Mouse (Mus musculus) hindbrain, embryonic 16.5 days (tissue): Measurements from ENCODE around the gene Cst9. TPM values are rescaled to one million over a fixed set of nuclear protein-coding genes. Genes with fewer than 3 reads are reported as not detected.

Experiments used
- ATAC-seq: fragments of 200-750 bp; cut with Nextera tagmentation; 2 replicates; pipeline ENCODE4 v1.8.0; 2017; ENCODE audit warnings: moderate TSS enrichment, moderate library complexity
- H3K27ac ChIP-seq: fragments of 300-500 bp; sonication (generic); 2 replicates; pipeline ENCODE4 v1.5.1; 2014; ENCODE audit warnings: low read depth, mild to moderate bottlenecking, control low read depth, low read length, moderate library complexity
- H3K27me3 ChIP-seq: fragments of 300-500 bp; sonication (generic); replicated peaks from 2 replicates; pipeline ENCODE4 v1.6.1; 2014; ENCODE audit warnings: low read length; ENCODE audit not compliant: control insufficient read depth, insufficient read depth
- H3K36me3 ChIP-seq: fragments of 300-500 bp; sonication (generic); 2 replicates; pipeline ENCODE4 v1.6.1; 2014; ENCODE audit warnings: mild to moderate bottlenecking, low read length, moderate library complexity, mixed read lengths; ENCODE audit not compliant: control insufficient read depth, insufficient read depth
- H3K4me1 ChIP-seq: fragments of 300-500 bp; sonication (generic); 2 replicates; pipeline ENCODE4 v1.6.1; 2014; ENCODE audit warnings: low read depth, low read length; ENCODE audit not compliant: control insufficient read depth, insufficient read depth
- H3K4me2 ChIP-seq: fragments of 300-500 bp; sonication (generic); 2 replicates; pipeline ENCODE4 v1.6.1; 2014; ENCODE audit warnings: mild to moderate bottlenecking, low read length, control low read depth, moderate library complexity
- H3K4me3 ChIP-seq: fragments of 300-500 bp; sonication (generic); 2 replicates; pipeline ENCODE4 v1.5.1; 2014; ENCODE audit warnings: mild to moderate bottlenecking, low read length, control low read depth, moderate library complexity
- H3K9ac ChIP-seq: fragments of 300-500 bp; sonication (generic); 2 replicates; pipeline ENCODE4 v1.6.1; 2014; ENCODE audit warnings: low read depth, mild to moderate bottlenecking, control low read depth, low read length, moderate library complexity
- H3K9me3 ChIP-seq: fragments of 300-500 bp; sonication (generic); 2 replicates; pipeline ENCODE4 v1.6.1; 2014; ENCODE audit warnings: mild to moderate bottlenecking, low read length, moderate library complexity; ENCODE audit not compliant: control insufficient read depth
- WGBS: fragments of 180-500 bp; shearing (Covaris S2); extraction: QIAGEN DNeasy Blood & Tissue Kit; methylation state at CpG from one replicate; pipeline ENCODE4 v1.1.7; 2014; 5-methylcytosine and 5-hydroxymethylcytosine counted together
- polyA plus RNA-seq: library from polyadenylated mRNA; unstranded; fragments of >200 nt; fragmentation: Nextera tagmentation; extraction: Ambion mirVana; gene quantifications from 2 replicates; pipeline ENCODE4 v1.2.1, GENCODE M21; 2015

Gene Cst9
- polyA plus RNA-seq: not detected in 2 replicates

- Histone ChIP-seq H3K4me3 (no peak within 1 kb of the TSS), H3K9me3 (no peaks in the 10 kb centered on the region), H3K9ac (no peak within 1 kb of the TSS), H3K27me3 (no peaks in the 10 kb centered on the region), H3K4me2 (no peak within 1 kb of the TSS), H3K27ac (no peak within 1 kb of the TSS), H3K4me1 (no peaks in the 10 kb centered on the region), H3K36me3 (no peaks in the 10 kb centered on the region)
- WGBS: 71% methylated on average over 4 of the region's 4 CpGs
- no peak for ATAC-seq
These were observed at the start of gene Cst9 for GRCm38 (mm10) chr2:148834912-148835311. Gene Cst9 (plus strand): TSS chr2:148835147.

- Histone ChIP-seq H3K27me3 (no peaks in the 10 kb centered on the region), H3K27ac (no peak within 1 kb of the TSS), H3K9me3 (no peaks in the 10 kb centered on the region), H3K36me3 (no peaks in the 10 kb centered on the region), H3K9ac (no peak within 1 kb of the TSS), H3K4me1 (no peaks in the 10 kb centered on the region), H3K4me2 (no peak within 1 kb of the TSS), H3K4me3 (no peak within 1 kb of the TSS)
- 92% methylated on average over 6 of the region's 6 CpGs for WGBS
- ATAC-seq: no peak
These were observed 45.8 kb upstream of the Cst9 start, which contains the start of gene Cst12 for GRCm38 (mm10) chr2:148789142-148789541. Gene Cst12 (plus strand): TSS chr2:148789361.

- 92% methylated on average over 1 of the region's 1 CpGs for WGBS
- H3K9ac ChIP-seq: no peak within 1 kb of the TSS
- H3K4me3 ChIP-seq: no peak within 1 kb of the TSS
- no peaks in the 10 kb centered on the region for H3K4me1 ChIP-seq
- no peak for ATAC-seq
- H3K36me3 ChIP-seq: no peaks in the 10 kb centered on the region
- H3K9me3 ChIP-seq: no peaks in the 10 kb centered on the region
- H3K4me2 ChIP-seq: no peak within 1 kb of the TSS
- H3K27ac ChIP-seq: no peak within 1 kb of the TSS
- H3K27me3 ChIP-seq: no peaks in the 10 kb centered on the region
These were observed 36.5 kb upstream of the Cst9 start, which contains the start of gene Cst8 for GRCm38 (mm10) chr2:148798485-148798884. Gene Cst8 (plus strand): TSS chr2:148798785.

GRCm38 (mm10) chr2:148801491-148801921 lies 33.4 kb upstream of the Cst9 start:
- Histone ChIP-seq H3K36me3 (no peaks in the 10 kb centered on the region), H3K4me1 (no peaks in the 10 kb centered on the region), H3K27ac (no peak overlapping the region), H3K9ac (no peak overlapping the region), H3K4me3 (no peak overlapping the region), H3K9me3 (no peaks in the 10 kb centered on the region), H3K27me3 (no peaks in the 10 kb centered on the region), H3K4me2 (no peak overlapping the region)
- no peak for ATAC-seq
- 74% methylated on average over 3 of the region's 3 CpGs for WGBS

- H3K27ac ChIP-seq: no peak overlapping the region
- ATAC-seq: no peak
- no peak overlapping the region for H3K4me2 ChIP-seq
- H3K9me3 ChIP-seq: no peaks in the 10 kb centered on the region
- no peak overlapping the region for H3K9ac ChIP-seq
- no peaks in the 10 kb centered on the region for H3K4me1 ChIP-seq
- WGBS: 78% methylated on average over 6 of the region's 6 CpGs
- no peak overlapping the region for H3K4me3 ChIP-seq
- H3K36me3 ChIP-seq: no peaks in the 10 kb centered on the region
- H3K27me3 ChIP-seq: no peaks in the 10 kb centered on the region
These were observed 28.3 kb upstream of the Cst9 start for GRCm38 (mm10) chr2:148806696-148807095.

GRCm38 (mm10) chr2:148819909-148820308 lies 15.0 kb upstream of the Cst9 start, which contains the start of gene Cst13:
Gene Cst13 (plus strand): TSS chr2:148820081.
- Histone ChIP-seq H3K36me3 (no peaks in the 10 kb centered on the region), H3K27ac (no peak within 1 kb of the TSS), H3K27me3 (no peaks in the 10 kb centered on the region), H3K4me3 (no peak within 1 kb of the TSS), H3K9ac (no peak within 1 kb of the TSS), H3K9me3 (no peaks in the 10 kb centered on the region), H3K4me1 (no peaks in the 10 kb centered on the region), H3K4me2 (no peak within 1 kb of the TSS)
- ATAC-seq: no peak

GRCm38 (mm10) chr2:148825986-148826385 lies 9.0 kb upstream of the Cst9 start:
- Histone ChIP-seq H3K27ac (no peak overlapping the region), H3K4me2 (no peak overlapping the region), H3K9me3 (no peaks in the 10 kb centered on the region), H3K27me3 (no peaks in the 10 kb centered on the region), H3K36me3 (no peaks in the 10 kb centered on the region), H3K4me1 (no peaks in the 10 kb centered on the region), H3K9ac (no peak overlapping the region), H3K4me3 (no peak overlapping the region)
- WGBS: 87% methylated on average over 1 of the region's 1 CpGs
- no peak for ATAC-seq

GRCm38 (mm10) chr2:148838075-148838777 lies 3.3 kb downstream of the Cst9 start:
- no peaks in the 10 kb centered on the region for H3K27me3 ChIP-seq
- H3K9me3 ChIP-seq: no peaks in the 10 kb centered on the region
- no peak overlapping the region for H3K27ac ChIP-seq
- 88% methylated on average over 5 of the region's 5 CpGs for WGBS
- ATAC-seq: no peak
- no peaks in the 10 kb centered on the region for H3K36me3 ChIP-seq
- H3K4me3 ChIP-seq: no peak overlapping the region
- no peak overlapping the region for H3K9ac ChIP-seq
- H3K4me1 ChIP-seq: no peaks in the 10 kb centered on the region
- H3K4me2 ChIP-seq: no peak overlapping the region

GRCm38 (mm10) chr2:148839224-148839623 lies 4.3 kb downstream of the Cst9 start:
- H3K9ac ChIP-seq: no peak overlapping the region
- no peak for ATAC-seq
- H3K4me1 ChIP-seq: no peaks in the 10 kb centered on the region
- H3K9me3 ChIP-seq: no peaks in the 10 kb centered on the region
- H3K27me3 ChIP-seq: no peaks in the 10 kb centered on the region
- H3K4me3 ChIP-seq: no peak overlapping the region
- no peak overlapping the region for H3K4me2 ChIP-seq
- WGBS: 91% methylated on average over 2 of the region's 2 CpGs
- no peaks in the 10 kb centered on the region for H3K36me3 ChIP-seq
- H3K27ac ChIP-seq: no peak overlapping the region
